Mouse (Mus musculus): ENCODE measurements at regions not wholly inside any gene's neighbourhood (a gene's known extent, or its start where the extent isn't known, plus 50 kb on each side); places are given as distances from the start of the nearest gene placed in this dataset.
"Not testable (repeated sequence)": the region's sequence is repeated elsewhere in the genome, so short reads cannot be mapped to it uniquely, and the experiment has no call there.

DNA sequence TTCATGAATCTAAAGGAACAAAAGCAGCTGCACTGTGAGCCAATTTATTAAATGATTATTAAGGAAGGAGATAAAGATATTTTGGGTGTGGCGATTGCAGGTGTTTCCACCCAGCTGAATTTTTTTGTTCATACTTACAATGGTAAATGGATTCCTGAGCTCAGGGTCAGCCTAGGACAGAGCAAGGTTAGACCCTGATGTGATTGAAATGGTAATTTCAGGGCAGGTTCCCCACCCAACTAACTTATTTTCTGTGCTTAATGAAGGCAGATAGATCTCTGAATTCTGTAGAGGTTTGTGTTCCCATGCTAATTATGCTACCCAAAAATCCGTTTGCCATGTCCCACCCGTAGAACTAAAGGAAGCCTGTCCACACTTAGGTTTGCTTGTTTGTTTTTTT, 258.8 kb upstream of the St6gal2 start:
- no peak for DNase-seq (ENCODE audit: low spot score in 2 of 2)

DNA sequence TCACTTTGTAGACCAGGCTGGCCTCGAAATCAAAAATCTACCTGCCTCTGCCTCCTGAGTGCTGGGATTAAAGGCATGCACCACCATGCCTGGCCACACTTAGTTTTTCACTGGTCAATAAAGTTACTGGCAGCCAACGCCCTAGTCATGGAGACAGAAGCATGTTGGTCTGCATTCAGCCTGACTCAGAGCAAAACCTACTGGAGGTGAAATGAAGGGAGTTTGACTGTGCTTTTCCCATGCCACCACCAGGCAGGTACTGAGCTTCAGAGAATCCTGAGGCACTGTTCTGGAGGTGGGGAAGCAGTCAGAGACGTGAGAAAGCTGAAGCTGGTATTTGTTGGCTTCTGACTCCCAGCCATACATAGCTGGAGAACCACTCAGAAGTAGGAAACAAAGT, 258.4 kb upstream of the St6gal2 start:
- DNase-seq (ENCODE audit: low spot score in 2 of 2): no peak

DNA sequence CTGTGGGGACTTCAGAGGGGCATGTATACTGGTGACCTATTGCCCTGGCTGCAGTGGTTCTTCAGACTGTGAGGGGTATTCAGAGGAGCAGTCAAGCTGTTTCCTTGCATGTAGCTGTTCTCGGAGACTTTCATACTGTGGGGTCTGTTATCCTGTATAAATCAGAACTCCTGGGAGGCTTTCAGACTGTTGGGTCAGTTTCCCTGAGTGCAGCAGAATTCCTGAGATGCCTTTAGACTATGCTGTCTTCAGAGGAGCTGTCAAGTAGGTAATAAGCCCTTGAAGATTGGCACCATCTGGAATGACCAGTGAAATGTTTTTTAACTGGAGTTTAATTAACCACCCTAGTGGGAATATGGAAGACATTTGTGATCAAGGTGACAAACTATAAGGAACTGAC, 238.6 kb upstream of the St6gal2 start:
- no peak for DNase-seq (ENCODE audit: low spot score in 2 of 2)

DNA sequence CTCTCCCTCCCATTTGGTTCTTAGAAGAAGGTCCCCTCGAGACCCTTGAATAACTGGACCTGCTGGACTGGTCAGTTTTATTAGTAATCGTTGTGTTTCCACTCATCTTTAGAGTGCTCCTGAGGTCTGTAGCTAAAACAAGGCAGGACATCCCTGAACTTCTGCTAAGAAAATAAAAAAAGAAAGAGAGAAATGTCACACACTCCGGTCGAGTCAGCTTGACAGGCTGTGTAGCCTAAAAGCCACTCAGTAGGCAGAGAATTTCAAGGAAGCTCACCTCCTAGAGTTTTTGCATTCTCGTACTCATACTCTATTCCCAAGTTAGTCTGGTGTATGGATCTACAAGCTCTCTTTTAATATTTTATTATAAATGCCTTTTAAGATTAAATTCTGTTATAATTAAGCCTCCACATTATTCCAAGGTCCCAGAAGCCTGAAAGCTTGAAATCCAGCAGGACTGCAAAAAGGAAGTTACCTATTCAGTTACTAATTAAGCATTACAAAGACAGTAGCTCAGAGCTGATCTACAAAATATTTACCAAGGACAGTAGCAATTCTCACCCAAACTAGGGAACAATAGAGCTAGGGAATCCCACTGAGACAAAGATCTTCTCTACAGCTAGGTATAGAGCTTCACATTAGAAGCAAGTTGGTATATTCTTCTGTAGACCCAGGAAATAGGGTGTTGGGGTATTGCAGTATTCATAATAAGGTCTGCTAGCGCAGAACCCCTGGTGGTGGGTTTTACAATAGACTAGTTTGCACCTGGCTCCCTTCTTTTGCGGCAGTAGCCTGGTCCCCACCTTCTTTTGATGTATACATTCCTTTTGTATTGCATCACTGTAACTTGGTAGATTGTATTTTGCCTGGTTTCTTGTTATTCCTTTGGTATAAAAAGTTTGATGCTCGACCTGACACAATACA, 226.7 kb upstream of the St6gal2 start:
- DNase-seq (ENCODE audit: low spot score in 2 of 2): not testable (repeated sequence)

DNA sequence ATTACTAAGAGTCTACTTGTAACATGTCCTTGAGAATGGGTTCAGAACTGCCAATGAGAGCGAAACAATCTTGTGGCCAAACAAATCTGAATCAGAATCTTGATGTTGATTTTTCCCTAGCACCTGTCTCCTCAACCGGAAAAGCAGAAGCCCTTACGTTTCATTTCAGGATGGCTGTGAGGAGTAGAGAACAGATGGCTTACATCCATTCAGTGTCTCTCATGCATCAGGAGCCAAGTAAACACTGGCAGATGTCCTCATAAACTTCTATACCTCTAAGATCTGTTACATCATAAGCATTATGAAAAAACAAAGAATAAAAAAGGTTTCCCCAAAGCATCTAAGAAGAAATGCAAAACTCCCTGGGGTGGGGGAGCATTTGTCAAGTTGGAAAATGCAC, 221.1 kb upstream of the St6gal2 start:
- no peak for DNase-seq (ENCODE audit: low spot score in 2 of 2)

DNA sequence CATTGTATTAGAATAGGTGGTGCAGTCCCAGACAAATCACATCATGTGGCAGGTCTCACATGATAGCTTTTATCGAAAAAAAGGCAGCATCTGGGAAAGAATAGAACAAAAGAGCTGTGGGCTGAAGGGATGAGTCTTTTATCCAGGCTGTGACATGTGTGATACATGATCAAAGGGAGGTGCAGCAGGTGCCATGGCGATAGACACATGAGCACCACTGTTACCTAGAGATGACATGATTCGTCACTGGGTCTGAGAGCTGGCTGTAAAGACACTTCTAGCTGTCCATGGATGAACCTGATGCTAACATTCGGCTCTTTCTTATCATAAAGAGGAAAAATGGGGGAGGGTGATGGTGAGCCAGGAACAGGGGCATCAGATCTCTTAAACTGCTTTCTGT, 210.9 kb upstream of the St6gal2 start:
- no peak for DNase-seq (ENCODE audit: low spot score in 2 of 2)

DNA sequence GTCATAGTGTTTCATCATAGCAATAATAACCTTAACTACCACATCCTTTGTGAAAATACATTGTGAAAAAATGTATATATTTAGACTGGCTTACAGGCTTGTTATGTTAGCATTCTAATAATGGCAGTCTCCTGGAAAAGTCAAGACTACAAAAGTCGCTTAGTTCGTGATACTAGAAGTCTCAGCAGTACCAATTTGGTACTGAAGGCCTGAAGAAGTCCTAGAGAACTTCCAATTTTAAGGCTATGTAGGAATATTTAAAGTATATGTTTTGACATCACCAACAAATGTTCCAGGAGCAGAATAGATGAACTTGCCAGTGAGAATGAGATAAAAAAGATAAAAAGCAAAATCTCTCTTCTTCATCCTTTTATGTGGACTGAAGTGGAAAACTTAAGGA, 182.5 kb upstream of the St6gal2 start:
- DNase-seq (ENCODE audit: low spot score in 2 of 2): no peak

DNA sequence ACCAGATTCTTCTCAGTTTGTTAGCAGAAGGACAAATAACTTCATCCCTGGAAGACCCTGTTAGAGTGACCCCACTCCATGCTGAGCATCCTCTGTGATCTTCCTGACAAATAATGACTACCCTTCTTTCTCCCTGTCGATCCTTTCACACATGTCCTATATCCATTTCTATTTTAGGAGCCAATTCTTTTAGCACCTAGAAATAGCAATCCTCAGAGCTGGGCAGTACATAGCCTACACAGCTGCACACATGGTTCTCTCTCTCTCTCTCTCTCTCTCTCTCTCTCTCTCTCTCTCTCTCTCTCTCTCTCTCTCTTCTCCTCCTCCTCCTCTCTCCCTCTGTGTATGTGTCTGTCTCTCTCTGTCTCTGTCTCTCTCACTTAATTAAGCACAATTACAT, 168.6 kb upstream of the St6gal2 start:
- no peak for DNase-seq (ENCODE audit: low spot score in 2 of 2)

DNA sequence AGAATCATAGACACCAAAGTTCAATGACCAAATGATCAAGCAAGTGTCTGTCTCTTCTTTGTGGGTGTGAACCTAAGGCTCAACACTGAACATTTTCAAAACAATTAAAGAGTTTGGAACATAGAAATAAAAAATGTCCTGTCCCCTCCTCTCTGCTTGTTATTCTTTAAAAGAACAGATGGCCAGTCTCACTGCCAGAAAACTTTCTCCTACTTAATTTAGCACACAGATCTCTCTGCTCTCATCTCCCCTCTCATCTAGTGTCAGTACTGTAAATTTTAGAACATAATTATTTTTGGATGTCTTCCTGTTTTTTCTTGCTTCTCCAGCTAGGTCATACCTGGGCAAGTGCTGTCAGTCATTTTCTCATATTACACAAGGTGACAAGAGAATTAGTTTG, 163.9 kb upstream of the St6gal2 start:
- peak in 1 of 2 experiments; percentile 30 for DNase-seq (ENCODE audit: low spot score in 2 of 2)

DNA sequence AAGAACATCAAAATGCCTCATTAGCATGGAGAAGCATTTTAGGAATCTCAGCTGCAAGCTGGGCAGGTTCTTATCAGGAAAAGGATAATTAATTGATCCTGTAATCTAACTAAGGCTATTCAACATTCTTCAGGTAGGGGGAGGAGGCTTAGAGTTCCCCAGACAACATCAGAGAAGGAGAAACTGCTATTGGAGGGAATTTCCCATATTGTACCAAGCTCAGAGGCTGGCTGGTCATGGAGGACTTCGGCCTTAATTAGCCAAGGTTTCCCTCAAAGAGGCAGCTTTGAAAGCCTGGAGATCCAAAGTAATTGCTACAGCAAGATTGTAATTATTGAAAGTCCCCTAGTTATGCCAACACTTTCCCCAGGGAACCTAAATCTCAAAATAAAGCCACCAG, 156.6 kb upstream of the St6gal2 start:
- no peak for DNase-seq (ENCODE audit: low spot score in 2 of 2)

DNA sequence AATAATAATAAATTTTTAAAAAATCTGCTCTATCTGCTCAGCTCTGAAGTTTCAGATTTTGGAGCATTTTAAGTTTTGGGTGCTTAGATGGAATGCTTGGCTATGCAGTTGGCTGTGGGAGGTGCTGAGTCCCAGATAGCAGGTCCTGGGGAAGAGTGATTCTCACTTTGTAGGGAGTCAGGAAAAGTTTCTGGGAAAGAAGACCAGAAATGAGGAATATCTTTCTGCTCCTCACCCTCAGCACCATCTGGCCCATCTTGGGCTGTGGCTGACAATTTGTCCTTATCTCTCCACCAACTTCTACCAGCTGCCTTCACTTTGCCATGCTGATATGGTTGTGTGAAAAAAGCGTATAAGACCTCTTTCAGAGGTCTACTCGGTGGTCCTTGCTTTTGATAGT, 152.5 kb upstream of the St6gal2 start:
- DNase-seq (ENCODE audit: low spot score in 2 of 2): peak; percentile 13 to 50

DNA sequence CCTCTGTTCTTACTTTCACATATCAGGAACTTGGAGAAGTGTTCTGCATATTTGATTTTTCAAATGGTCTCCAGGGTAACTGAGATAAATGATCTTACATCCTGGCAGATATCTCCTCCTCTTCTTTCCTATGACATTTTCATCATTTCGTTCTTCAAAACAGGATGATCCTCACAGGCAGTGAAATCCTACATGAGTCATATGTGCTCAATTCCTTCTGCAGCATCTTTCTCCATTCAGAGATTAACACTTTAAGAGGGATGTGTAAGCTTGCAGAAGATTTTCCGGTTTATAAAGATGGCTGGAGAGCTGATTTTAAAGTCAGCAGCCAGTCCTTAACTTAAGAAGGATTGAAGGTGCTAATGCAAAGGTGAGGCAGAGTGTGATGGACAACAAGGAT, 148.5 kb upstream of the St6gal2 start:
- DNase-seq (ENCODE audit: low spot score in 2 of 2): no peak

DNA sequence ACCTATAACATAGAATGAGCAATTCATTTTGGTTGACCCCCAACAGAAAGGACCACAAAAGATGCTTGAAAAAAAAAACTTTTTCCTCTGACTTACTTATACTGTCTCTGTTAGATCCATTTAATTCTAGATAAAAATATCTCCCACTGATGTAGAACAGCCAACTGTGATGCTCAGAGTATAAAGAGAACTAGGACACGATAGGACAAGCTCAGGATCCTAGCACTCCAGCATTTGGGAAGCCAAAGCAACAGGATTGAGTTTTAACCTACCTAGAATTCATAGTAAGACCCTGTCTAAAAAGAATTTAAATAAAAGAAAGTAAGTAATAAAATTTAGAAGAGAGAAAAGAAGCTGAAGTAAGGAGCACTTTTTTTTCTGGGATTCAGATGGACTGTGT, 146.3 kb upstream of the St6gal2 start:
- no peak for DNase-seq (ENCODE audit: low spot score in 2 of 2)

DNA sequence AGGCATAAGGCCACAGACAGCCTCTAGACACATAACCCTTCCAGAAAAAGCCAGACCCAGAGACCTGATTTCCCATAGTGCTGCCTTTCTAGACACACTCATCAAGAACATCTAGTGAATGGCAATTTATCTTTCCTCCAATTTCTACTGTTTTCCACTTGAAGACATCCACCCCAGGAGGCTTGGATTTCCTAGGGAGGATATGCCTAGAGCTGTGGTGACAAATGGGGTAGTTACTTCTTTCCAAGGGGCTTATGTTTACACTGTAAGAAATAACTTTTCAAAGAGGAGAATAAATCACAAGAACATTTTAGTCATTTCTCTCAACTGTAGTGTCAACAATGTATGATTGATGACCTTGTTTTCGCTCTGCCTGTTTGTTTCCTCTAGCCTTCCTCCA, 124.2 kb upstream of the St6gal2 start:
- DNase-seq (ENCODE audit: low spot score in 2 of 2): no peak

DNA sequence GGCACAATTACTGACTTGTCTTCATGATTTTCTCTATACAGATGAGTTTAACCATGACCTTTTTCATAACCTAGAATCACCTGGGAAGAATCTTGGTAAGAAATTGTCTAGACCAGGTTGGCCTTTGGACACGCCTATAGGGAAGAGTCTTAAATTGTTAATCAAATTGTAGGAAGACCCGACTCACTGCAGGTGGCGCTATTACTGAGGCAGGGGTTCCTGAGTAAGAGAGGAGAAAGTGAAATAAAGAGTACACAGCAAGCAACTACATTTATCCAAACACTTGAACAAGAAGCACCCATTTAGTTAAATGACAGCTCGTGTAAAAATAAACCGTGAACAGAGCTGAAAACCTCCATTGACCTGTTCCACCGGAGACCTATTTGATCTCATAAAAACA, 85.9 kb upstream of the St6gal2 start:
- no peak for DNase-seq (ENCODE audit: low spot score in 2 of 2)

DNA sequence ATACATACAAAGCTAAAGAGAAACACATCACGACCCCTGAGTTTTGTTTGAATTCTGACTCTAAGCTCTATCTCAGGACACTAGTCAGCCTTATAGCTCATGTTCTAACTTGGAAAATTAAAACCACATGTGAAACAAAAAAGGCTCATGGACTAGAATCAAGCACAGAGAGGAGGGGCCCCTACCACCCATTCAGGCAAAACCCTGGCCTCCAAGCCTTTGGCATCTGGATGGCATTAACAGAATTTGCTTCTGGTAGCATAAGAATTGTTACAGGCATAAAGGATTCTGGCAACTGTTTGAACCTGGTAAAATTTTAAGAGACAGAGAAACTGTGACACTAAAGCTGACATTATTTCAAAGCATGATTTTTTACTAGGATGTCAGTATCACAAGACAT, 78.1 kb upstream of the St6gal2 start:
- DNase-seq (ENCODE audit: low spot score in 2 of 2): no peak

DNA sequence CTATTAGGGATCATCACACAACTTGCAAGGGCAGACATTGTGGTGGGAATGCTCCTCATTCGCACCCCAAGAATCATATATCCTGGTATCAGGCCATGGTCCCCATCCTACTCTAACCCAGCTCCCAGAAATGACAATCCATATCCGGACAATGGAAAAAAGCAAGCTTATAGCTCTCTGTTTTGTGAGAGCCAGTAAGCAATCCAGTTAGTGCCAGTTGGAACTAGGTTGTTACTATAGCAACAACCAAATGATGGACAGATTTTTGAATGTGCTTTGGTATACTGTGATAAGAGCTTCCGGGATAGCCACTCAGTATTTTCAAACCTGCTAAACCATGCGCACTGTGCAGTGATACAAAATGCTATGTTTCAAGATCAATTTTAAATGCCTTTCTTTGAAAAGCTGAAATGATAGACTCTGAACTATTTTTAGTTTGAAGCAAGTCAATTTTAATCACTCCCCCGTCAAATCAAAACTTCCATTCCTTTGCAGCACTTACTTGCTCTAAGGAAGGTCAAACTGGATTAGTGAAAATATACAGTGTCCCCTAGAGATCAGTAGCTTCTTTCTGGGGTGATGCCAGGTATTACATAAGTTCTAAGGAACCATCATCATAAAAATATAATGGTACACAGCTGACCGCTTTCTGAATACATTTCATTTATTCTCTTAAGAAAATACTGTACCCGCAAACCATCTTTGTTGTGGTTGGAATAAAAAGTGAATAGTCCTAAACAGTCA, 77.5 kb upstream of the St6gal2 start:
- no peak for DNase-seq (ENCODE audit: low spot score in 2 of 2)
